Mouse (Mus musculus) olfactory bulb, adult 2 months (tissue): Measurements from ENCODE around the gene Gstm3.

Source experiments
- CTCF ChIP-seq: fragments of 200-500 bp; IDR thresholded peaks from 2 replicates; pipeline ENCODE4 v1.5.1; 2012; ENCODE audit warnings: low read depth, mild to moderate bottlenecking, low read length, moderate library complexity; ENCODE audit not compliant: insufficient read depth
- POLR2A ChIP-seq: fragments of 200-500 bp; IDR thresholded peaks from 2 replicates; pipeline ENCODE4 v1.6.1; 2012; ENCODE audit warnings: mild to moderate bottlenecking, low read depth, low read length, moderate library complexity; ENCODE audit not compliant: insufficient read depth

GRCm38 (mm10) chr3:107940524-107940923, 28.6 kb downstream of the Gstm3 start:
- no peak for TF ChIP-seq CTCF
- no peak for TF ChIP-seq POLR2A
